Mouse (Mus musculus): ENCODE data around the gene Ano2. TPM values are rescaled to one million over a fixed set of nuclear protein-coding genes. Genes with fewer than 3 reads are reported as not detected.

Gene Ano2
- polyA plus RNA-seq, 1 experiment from 2014 or later = 0.54 TPM

- no peak overlapping the region for H3K4me3 ChIP-seq (ENCODE audit: low read depth, low read length)
Observed at GRCm38 (mm10) chr6:125868516-125868915, 178.3 kb downstream of the Ano2 start.

GRCm38 (mm10) chr6:125871482-125871881, 181.3 kb downstream of the Ano2 start:
- Histone ChIP-seq H3K9ac (ENCODE audit: low read depth, low read length) (no peak overlapping the region), H3K4me1 (ENCODE audit: control insufficient read depth, insufficient read depth, low read length) (no peaks in the 10 kb centered on the region), H3K27ac (ENCODE audit: low read length) (no peak overlapping the region), H3K27me3 (ENCODE audit: control insufficient read depth, insufficient read depth, low read depth, low read length) (no peaks in the 10 kb centered on the region), H3K36me3 (ENCODE audit: control insufficient read depth, insufficient read depth, low read length) (no peaks in the 10 kb centered on the region), H3K9me3 (replicated peaks; ENCODE audit: control insufficient read depth, low read length, poor library complexity, severe bottlenecking) (no peaks in the 10 kb centered on the region), H3K4me2 (ENCODE audit: low read length) (no peak overlapping the region), H3K4me3 (ENCODE audit: low read depth, low read length) (no peak overlapping the region)
- WGBS = 94% methylated on average over 4 of the region's 4 CpGs
- ATAC-seq = no peak

More at GRCm38 (mm10) chr6:125868516-125868915, 178.3 kb downstream of the Ano2 start:
- no peak overlapping the region for H3K9ac ChIP-seq (ENCODE audit: low read depth, low read length)
- no peaks in the 10 kb centered on the region for H3K36me3 ChIP-seq (ENCODE audit: control insufficient read depth, insufficient read depth, low read length)
- no peak overlapping the region for H3K27ac ChIP-seq (ENCODE audit: low read length)
- H3K4me1 ChIP-seq (ENCODE audit: control insufficient read depth, insufficient read depth, low read length) = no peaks in the 10 kb centered on the region
- ATAC-seq = no peak
- no peak overlapping the region for H3K4me2 ChIP-seq (ENCODE audit: low read length)
- WGBS = 35% methylated on average over 2 of the region's 2 CpGs
- no peaks in the 10 kb centered on the region for H3K9me3 ChIP-seq (replicated peaks; ENCODE audit: control insufficient read depth, low read length, poor library complexity, severe bottlenecking)
- no peaks in the 10 kb centered on the region for H3K27me3 ChIP-seq (ENCODE audit: control insufficient read depth, insufficient read depth, low read depth, low read length)

DNA sequence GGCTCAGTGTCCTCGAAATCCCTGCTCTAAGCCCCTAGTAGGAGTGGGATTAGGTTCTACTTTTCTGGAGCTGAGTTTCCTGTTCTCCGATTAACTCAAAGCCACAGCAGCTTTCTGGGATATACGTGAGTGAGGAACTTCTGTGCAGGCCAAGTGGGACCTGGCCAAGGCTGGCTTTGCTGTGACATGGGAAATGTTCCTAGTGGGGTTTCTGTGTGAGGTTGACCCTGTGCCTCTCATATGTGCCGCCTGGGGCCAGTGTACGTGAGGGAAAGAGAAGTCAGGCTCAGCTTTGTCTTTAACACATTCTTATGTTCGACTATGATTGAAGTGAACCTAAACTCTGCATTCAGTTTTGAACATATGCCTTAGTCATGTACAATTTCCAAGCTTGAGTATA, 184.5 kb downstream of the Ano2 start:
- no peaks in the 10 kb centered on the region for H3K9me3 ChIP-seq (replicated peaks; ENCODE audit: control insufficient read depth, low read length, poor library complexity, severe bottlenecking)
- H3K27me3 ChIP-seq (ENCODE audit: control insufficient read depth, insufficient read depth, low read depth, low read length) = no peaks in the 10 kb centered on the region
- H3K4me2 ChIP-seq (ENCODE audit: low read length) = no peak overlapping the region
- H3K36me3 ChIP-seq (ENCODE audit: control insufficient read depth, insufficient read depth, low read length) = no peaks in the 10 kb centered on the region
- no peak for ATAC-seq
- H3K4me3 ChIP-seq (ENCODE audit: low read depth, low read length) = no peak overlapping the region
- WGBS = 88% methylated on average over 6 of the region's 6 CpGs
- H3K27ac ChIP-seq (ENCODE audit: low read length) = no peak overlapping the region
- no peak overlapping the region for H3K9ac ChIP-seq (ENCODE audit: low read depth, low read length)
- no peaks in the 10 kb centered on the region for H3K4me1 ChIP-seq (ENCODE audit: control insufficient read depth, insufficient read depth, low read length)

- Histone ChIP-seq H3K4me1 (ENCODE audit: control insufficient read depth, insufficient read depth, low read length) (no peaks in the 10 kb centered on the region), H3K9me3 (replicated peaks; ENCODE audit: control insufficient read depth, low read length, poor library complexity, severe bottlenecking) (no peaks in the 10 kb centered on the region), H3K4me3 (ENCODE audit: low read depth, low read length) (no peak overlapping the region), H3K27me3 (ENCODE audit: control insufficient read depth, insufficient read depth, low read depth, low read length) (no peaks in the 10 kb centered on the region), H3K4me2 (ENCODE audit: low read length) (no peak overlapping the region), H3K27ac (ENCODE audit: low read length) (no peak overlapping the region), H3K36me3 (ENCODE audit: control insufficient read depth, insufficient read depth, low read length) (no peaks in the 10 kb centered on the region), H3K9ac (ENCODE audit: low read depth, low read length) (no peak overlapping the region)
- 93% methylated on average over 1 of the region's 1 CpGs for WGBS
- no peak for ATAC-seq
Observed at GRCm38 (mm10) chr6:125876884-125877283, 186.7 kb downstream of the Ano2 start.

DNA sequence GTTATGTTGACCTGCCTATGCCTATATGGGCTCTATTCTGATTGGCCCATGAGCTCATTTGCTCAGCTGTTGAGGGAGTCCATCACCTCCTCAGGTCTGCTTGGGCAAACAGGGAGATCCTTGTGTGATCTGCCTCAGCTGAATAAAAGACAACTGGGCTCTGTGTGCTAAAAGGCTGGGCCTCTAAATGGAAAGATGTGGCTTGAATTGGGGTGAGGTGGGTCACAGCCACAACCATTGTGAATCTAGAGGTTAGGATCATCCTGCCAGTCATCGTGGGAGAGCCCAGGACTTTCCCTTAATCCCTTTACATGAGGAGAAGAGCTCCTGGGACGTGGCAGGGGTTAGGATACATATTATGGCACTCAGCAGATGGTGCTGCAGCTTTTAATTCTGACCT, 188.5 kb downstream of the Ano2 start:
- H3K27me3 ChIP-seq (ENCODE audit: control insufficient read depth, insufficient read depth, low read depth, low read length) = no peaks in the 10 kb centered on the region
- no peak for ATAC-seq

GRCm38 (mm10) chr6:125879306-125879705, 189.1 kb downstream of the Ano2 start:
- ATAC-seq = no peak
- Histone ChIP-seq H3K27ac (ENCODE audit: low read length) (no peak overlapping the region), H3K9ac (ENCODE audit: low read depth, low read length) (no peak overlapping the region), H3K4me3 (ENCODE audit: low read depth, low read length) (no peak overlapping the region), H3K4me1 (ENCODE audit: control insufficient read depth, insufficient read depth, low read length) (no peaks in the 10 kb centered on the region), H3K4me2 (ENCODE audit: low read length) (no peak overlapping the region), H3K36me3 (ENCODE audit: control insufficient read depth, insufficient read depth, low read length) (no peaks in the 10 kb centered on the region), H3K27me3 (ENCODE audit: control insufficient read depth, insufficient read depth, low read depth, low read length) (no peaks in the 10 kb centered on the region), H3K9me3 (replicated peaks; ENCODE audit: control insufficient read depth, low read length, poor library complexity, severe bottlenecking) (no peaks in the 10 kb centered on the region)
- WGBS = 89% methylated on average over 7 of the region's 7 CpGs

More for the DNA sequence above, 188.5 kb downstream of the Ano2 start:
- no peak overlapping the region for H3K9ac ChIP-seq (ENCODE audit: low read depth, low read length)
- H3K9me3 ChIP-seq (replicated peaks; ENCODE audit: control insufficient read depth, low read length, poor library complexity, severe bottlenecking) = no peaks in the 10 kb centered on the region
- 43% methylated on average over 2 of the region's 2 CpGs for WGBS
- no peak overlapping the region for H3K4me3 ChIP-seq (ENCODE audit: low read depth, low read length)
- H3K4me1 ChIP-seq (ENCODE audit: control insufficient read depth, insufficient read depth, low read length) = no peaks in the 10 kb centered on the region
- no peak overlapping the region for H3K27ac ChIP-seq (ENCODE audit: low read length)
- H3K36me3 ChIP-seq (ENCODE audit: control insufficient read depth, insufficient read depth, low read length) = no peaks in the 10 kb centered on the region
- no peak overlapping the region for H3K4me2 ChIP-seq (ENCODE audit: low read length)

GRCm38 (mm10) chr6:125888596-125888995, 198.4 kb downstream of the Ano2 start:
- ATAC-seq = no peak
- H3K9ac ChIP-seq (ENCODE audit: low read depth, low read length) = no peak overlapping the region
- no peaks in the 10 kb centered on the region for H3K27me3 ChIP-seq (ENCODE audit: control insufficient read depth, insufficient read depth, low read depth, low read length)
- no peaks in the 10 kb centered on the region for H3K9me3 ChIP-seq (replicated peaks; ENCODE audit: control insufficient read depth, low read length, poor library complexity, severe bottlenecking)
- 93% methylated on average over 1 of the region's 1 CpGs for WGBS
- no peak overlapping the region for H3K4me2 ChIP-seq (ENCODE audit: low read length)
- no peaks in the 10 kb centered on the region for H3K4me1 ChIP-seq (ENCODE audit: control insufficient read depth, insufficient read depth, low read length)
- no peaks in the 10 kb centered on the region for H3K36me3 ChIP-seq (ENCODE audit: control insufficient read depth, insufficient read depth, low read length)
- no peak overlapping the region for H3K27ac ChIP-seq (ENCODE audit: low read length)
- no peak overlapping the region for H3K4me3 ChIP-seq (ENCODE audit: low read depth, low read length)

DNA sequence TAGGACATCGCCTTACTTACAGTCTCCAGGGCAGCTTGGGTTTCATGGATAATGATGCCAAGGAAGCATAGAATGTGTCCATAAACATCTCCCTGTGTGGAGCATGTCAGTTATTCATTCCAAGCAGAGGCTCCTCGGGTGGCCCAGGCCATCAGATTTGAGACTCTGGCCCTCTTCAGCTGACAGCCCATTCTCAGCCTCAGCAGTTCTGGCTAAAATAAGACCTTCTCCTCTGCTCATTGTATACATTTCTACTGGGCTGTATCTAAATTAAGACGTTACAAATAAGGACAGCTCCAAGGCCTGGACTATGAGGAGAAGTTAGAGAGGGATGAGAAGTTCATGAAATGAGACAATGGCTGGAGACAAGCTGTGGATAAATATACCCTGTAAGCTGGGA, 204.1 kb downstream of the Ano2 start:
- Histone ChIP-seq H3K9ac (ENCODE audit: low read depth, low read length) (no peak overlapping the region), H3K27ac (ENCODE audit: low read length) (no peak overlapping the region), H3K4me3 (ENCODE audit: low read depth, low read length) (no peak overlapping the region), H3K9me3 (replicated peaks; ENCODE audit: control insufficient read depth, low read length, poor library complexity, severe bottlenecking) (no peaks in the 10 kb centered on the region), H3K4me1 (ENCODE audit: control insufficient read depth, insufficient read depth, low read length) (no peaks in the 10 kb centered on the region), H3K4me2 (ENCODE audit: low read length) (no peak overlapping the region), H3K27me3 (ENCODE audit: control insufficient read depth, insufficient read depth, low read depth, low read length) (no peaks in the 10 kb centered on the region), H3K36me3 (ENCODE audit: control insufficient read depth, insufficient read depth, low read length) (no peaks in the 10 kb centered on the region)
- no peak for ATAC-seq
- 87% methylated on average over 3 of the region's 3 CpGs for WGBS

DNA sequence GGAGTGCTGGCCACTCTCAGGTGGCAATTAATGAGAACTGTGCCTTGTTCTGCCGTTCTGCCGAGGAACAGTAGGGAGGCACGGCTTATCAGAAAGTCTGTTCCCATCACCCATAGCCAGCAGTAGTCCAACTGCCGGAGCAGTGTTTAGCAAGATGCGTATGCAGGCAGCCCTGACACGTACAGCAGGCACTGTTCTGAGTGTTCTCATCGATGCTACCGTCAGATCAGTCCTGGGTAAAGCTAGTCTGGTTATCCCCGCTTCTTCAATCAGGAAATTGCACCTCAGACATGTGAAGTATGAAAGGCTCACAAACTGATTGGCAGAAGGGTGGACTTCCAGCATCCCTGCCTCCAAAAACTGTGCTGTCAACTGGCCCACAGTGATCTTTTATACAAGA, 224.2 kb downstream of the Ano2 start:
- H3K27me3 ChIP-seq (ENCODE audit: control insufficient read depth, insufficient read depth, low read depth, low read length) = no peaks in the 10 kb centered on the region
- H3K9ac ChIP-seq (ENCODE audit: low read depth, low read length) = no peak overlapping the region
- ATAC-seq = no peak
- H3K4me3 ChIP-seq (ENCODE audit: low read depth, low read length) = no peak overlapping the region
- no peak overlapping the region for H3K27ac ChIP-seq (ENCODE audit: low read length)
- no peak overlapping the region for H3K4me2 ChIP-seq (ENCODE audit: low read length)
- H3K36me3 ChIP-seq (ENCODE audit: control insufficient read depth, insufficient read depth, low read length) = no peaks in the 10 kb centered on the region
- H3K4me1 ChIP-seq (ENCODE audit: control insufficient read depth, insufficient read depth, low read length) = no peaks in the 10 kb centered on the region
- H3K9me3 ChIP-seq (replicated peaks; ENCODE audit: control insufficient read depth, low read length, poor library complexity, severe bottlenecking) = no peaks in the 10 kb centered on the region
- WGBS = 84% methylated on average over 9 of the region's 9 CpGs

GRCm38 (mm10) chr6:125922746-125923145, 232.5 kb downstream of the Ano2 start:
- ATAC-seq = no peak
- H3K4me1 ChIP-seq (ENCODE audit: control insufficient read depth, insufficient read depth, low read length) = no peaks in the 10 kb centered on the region
- no peaks in the 10 kb centered on the region for H3K27me3 ChIP-seq (ENCODE audit: control insufficient read depth, insufficient read depth, low read depth, low read length)
- no peak overlapping the region for H3K9ac ChIP-seq (ENCODE audit: low read depth, low read length)
- H3K27ac ChIP-seq (ENCODE audit: low read length) = no peak overlapping the region
- H3K36me3 ChIP-seq (ENCODE audit: control insufficient read depth, insufficient read depth, low read length) = no peaks in the 10 kb centered on the region
- no peak overlapping the region for H3K4me3 ChIP-seq (ENCODE audit: low read depth, low read length)
- no peaks in the 10 kb centered on the region for H3K9me3 ChIP-seq (replicated peaks; ENCODE audit: control insufficient read depth, low read length, poor library complexity, severe bottlenecking)
- 76% methylated on average over 3 of the region's 3 CpGs for WGBS
- no peak overlapping the region for H3K4me2 ChIP-seq (ENCODE audit: low read length)
